Mouse (Mus musculus) C2C12 (cell line): ENCODE data around the gene Zscan29.

Experiments used
- CTCF ChIP-seq: IDR thresholded peaks from one replicate; pipeline ENCODE4 v1.5.1; 2011; ENCODE audit not compliant: control insufficient read depth, insufficient read depth, insufficient read length
- FOSL1 ChIP-seq: IDR thresholded peaks from one replicate; pipeline ENCODE4 v1.8.0; 2011; ENCODE audit warnings: mild to moderate bottlenecking, low read length; ENCODE audit not compliant: poor library complexity, insufficient read depth, severe bottlenecking

- no peak for TF ChIP-seq CTCF
- TF ChIP-seq FOSL1: no peak
Observed at GRCm38 (mm10) chr2:121153100-121153499, 17.8 kb downstream of the Zscan29 start.
